Comparison of ENCODE assay signal across 24 mouse cellular contexts in the genomic region with DNA sequence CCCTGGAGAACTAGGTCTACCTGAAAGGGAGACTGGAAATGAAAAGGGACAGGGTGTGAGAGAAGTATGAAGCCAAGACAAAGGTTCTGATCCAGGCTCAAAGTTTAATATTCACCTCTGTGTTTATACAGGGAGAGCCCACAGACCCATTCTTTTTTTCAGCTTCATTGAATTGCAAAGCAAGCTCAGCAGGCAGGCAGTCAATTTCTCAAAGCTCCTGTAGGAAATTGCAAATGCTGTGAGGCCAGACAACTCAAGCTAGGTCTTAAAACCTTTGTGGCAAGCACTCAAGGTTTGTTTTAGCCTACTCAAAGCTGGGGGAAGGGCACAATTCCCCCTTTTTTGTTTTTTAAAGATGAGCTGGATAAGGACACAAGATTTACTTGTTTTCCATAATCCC. TPM values are rescaled to one million over a fixed set of nuclear protein-coding genes. Genes with fewer than 3 reads are reported as not detected.
"Had no signal": no experiment of that assay in that cellular context is flagged by ENCODE, and none has a peak within 500 bp of the region (broad histone marks: within the 10 kb centered on the region; RNA-seq: fewer than 3 reads in every experiment).

No protein-coding gene starts in this region.

- H3K27ac ChIP-seq: midbrain, embryonic 10.5 days; midbrain, embryonic 12.5 days; neural tube, embryonic 13.5 days; neural tube, embryonic 15.5 days had no signal

- H3K4me1 ChIP-seq: midbrain, embryonic 10.5 days; midbrain, embryonic 12.5 days; neural tube, embryonic 13.5 days; neural tube, embryonic 15.5 days had no signal

- H3K36me3 ChIP-seq: midbrain, embryonic 10.5 days; midbrain, embryonic 12.5 days; neural tube, embryonic 13.5 days; neural tube, embryonic 15.5 days had no signal

- H3K4me3 ChIP-seq: midbrain, embryonic 10.5 days; midbrain, embryonic 12.5 days; myocyte; neural tube, embryonic 13.5 days; neural tube, embryonic 15.5 days had no signal

- DNase-seq: lung, adult 18-20 months; lung, embryonic 14.5 days; lung, postnatal 10 days; lung, postnatal 4 days; midbrain, embryonic 14.5 days; right cerebral cortex, postnatal 25 days; right cerebral cortex, postnatal 4 days; spleen, adult 18-20 months; thymus, adult 18-20 months; thymus, postnatal 14 days; thymus, postnatal 36 days had no signal

- H3K27me3 ChIP-seq: midbrain, embryonic 12.5 days; neural tube, embryonic 13.5 days; neural tube, embryonic 15.5 days had no signal

RNA-seq across cellular contexts. Expression of a gene that starts 8.6 kb away (rescaled TPM):
- polyA plus RNA-seq: liver, embryonic 16.5 days; lung, embryonic 14.5 days; lung, embryonic 16.5 days; midbrain, embryonic 10.5 days; midbrain, embryonic 12.5 days; midbrain, embryonic 14.5 days; midbrain, embryonic 16.5 days; myocyte; neural tube, embryonic 11.5 days; neural tube, embryonic 13.5 days; neural tube, embryonic 15.5 days; small intestine, adult 2 months; stomach, embryonic 14.5 days; stomach, embryonic 16.5 days; thymus, postnatal 0 days had no signal

RNA-seq across cellular contexts. Expression of a gene that starts 22.3 kb away (rescaled TPM):
- polyA plus RNA-seq: liver, embryonic 16.5 days; lung, embryonic 16.5 days; midbrain, embryonic 10.5 days; midbrain, embryonic 12.5 days; myocyte; small intestine, adult 2 months; stomach, embryonic 14.5 days; stomach, embryonic 16.5 days; thymus, postnatal 0 days had no signal

RNA-seq across cellular contexts. Expression of a gene that starts 26.3 kb away (rescaled TPM):
- polyA plus RNA-seq: lung, embryonic 16.5 days; midbrain, embryonic 10.5 days; midbrain, embryonic 12.5 days; midbrain, embryonic 14.5 days; myocyte; neural tube, embryonic 11.5 days; neural tube, embryonic 13.5 days; stomach, embryonic 14.5 days; stomach, embryonic 16.5 days; thymus, postnatal 0 days had no signal
